Mouse (Mus musculus) B cell, adult 2 months (primary cell): ENCODE data around the gene Tcf7l1.
A peak's percentile ranks its signal among the peaks of the same experiment; 100 is the strongest.

Experiments
- DNase-seq, 2 experiments: peaks; one replicate each; pipeline ENCODE4 v3.0.0; 2022

The Tcf7l1 gene

DNA sequence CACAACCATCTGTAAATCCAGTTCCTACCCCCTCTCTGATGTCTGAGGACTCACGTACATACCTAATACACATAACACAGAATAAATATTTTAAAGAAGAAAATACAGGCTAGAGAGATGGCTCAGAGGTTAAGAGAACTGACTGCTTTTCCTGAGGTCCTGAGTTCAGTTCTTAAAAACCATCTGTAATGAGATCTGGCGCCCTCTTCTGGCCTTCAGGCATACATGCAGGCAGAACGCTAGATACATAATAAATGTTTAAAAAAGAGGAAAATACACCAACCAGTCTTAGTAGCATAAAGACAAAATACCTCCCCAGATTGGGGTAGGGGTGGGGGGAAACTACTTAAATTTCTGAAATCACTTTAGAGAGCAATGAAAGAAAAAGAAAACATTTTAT, 131.0 kb downstream of the Tcf7l1 start:
- peak; percentile 27 to 42 for DNase-seq

DNA sequence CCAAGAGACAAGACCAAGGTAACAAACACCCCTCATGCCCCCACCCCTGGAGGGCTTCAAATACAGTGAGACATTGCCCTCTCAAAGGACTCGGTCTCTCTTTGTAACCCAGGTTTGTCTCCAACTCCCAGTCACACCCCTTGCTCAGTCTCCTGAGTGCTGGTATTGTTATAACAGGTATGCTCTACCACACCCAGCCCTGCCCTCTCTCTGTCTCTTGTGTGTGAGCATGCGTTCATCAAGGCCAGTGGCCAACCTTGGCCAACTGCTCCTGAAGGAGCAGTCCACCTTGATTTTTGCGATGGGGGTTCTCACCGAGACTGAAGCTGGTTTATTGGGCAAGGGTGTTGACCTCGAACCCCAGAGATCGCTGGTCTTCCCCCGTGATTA, 133.0 kb downstream of the Tcf7l1 start:
- DNase-seq, result no peak

GRCm38 (mm10) chr6:72655309-72656052, 133.6 kb downstream of the Tcf7l1 start:
- DNase-seq, result no peak

DNA sequence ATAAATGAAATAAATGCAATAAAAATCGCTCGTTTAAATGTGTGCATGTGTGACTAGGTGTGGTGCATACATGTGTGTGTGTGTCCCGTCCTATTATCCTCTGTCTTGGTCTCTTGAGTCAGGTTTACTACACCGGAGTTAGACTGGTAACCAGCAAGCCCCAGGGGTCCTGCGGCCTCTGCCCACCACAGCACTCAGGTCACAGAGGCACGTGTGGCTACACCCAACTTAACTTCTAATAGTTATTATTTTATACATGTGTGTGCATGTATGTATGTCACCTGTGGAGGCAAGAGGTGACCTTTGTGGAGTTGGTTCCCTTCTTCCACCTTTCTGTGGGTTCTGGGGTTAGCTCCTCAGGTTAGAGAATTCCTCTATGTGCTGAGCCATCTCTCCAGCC, 134.7 kb downstream of the Tcf7l1 start:
- no peak for DNase-seq

DNA sequence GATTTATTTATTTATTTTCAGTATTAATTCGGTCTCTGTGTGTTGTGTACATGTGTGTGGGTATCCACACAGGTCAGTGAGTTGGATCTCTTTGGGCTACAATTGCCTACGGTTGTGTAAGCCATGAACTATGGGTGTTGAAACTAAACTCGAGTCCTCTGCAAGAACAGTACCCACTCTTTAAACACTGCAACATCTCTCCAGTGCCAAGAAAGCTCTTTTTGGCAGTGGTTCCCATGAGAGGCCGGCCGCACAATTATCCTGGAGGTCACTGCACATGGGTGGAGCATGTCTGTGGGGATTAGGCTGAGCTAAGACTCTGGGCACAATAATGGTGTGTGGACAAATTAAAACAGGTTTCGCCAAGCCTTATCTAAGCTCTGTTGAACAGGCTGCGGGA, 135.6 kb downstream of the Tcf7l1 start:
- no peak for DNase-seq

DNA sequence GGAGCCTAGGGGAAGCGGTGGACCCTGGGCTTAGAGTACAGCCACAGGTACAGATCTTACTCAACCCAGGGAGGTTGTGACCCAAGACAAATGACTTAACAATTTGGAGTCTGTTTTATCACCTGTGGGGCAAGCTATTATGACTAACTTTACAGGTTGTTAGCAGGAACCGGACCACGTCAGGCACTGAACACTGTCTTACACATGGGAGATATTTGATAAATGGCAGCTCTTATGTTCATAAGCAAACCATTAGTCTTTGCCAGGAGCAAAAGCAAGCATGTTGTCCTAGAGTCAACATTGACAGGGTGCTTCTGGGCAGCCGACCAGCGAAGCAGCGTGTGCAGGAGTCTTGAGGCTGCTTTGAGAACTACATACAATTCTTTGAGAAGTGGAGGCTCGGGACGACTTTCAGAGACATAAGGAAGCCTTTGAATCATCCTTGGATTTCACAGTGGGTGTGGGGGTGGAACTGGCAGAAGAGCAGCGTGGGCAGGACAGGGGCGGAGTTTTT, 138.7 kb downstream of the Tcf7l1 start:
- no peak for DNase-seq

GRCm38 (mm10) chr6:72648002-72648595, 141.0 kb downstream of the Tcf7l1 start:
- no peak for DNase-seq

DNA sequence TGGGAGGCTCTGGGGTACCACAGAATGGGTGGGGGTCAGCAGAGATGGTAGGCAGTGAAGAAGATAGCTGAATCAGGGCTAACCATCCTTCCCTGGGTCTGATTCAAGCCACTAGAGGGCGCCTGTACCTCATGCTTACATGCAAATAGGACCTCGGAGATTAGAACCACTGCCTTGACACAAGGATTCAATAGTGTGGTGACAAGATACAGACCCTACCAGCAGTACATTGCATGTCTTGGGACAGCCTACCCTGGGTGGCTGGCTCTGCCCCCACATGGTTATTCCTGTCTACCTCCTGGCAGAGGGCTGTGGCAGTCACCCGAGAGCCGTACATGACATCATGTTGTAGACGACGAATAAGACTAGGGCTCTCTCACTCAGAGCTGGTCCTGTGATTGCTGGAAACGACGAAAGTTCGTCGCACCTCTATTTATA, 141.7 kb downstream of the Tcf7l1 start:
- DNase-seq, result peak; percentile 72 to 73

DNA sequence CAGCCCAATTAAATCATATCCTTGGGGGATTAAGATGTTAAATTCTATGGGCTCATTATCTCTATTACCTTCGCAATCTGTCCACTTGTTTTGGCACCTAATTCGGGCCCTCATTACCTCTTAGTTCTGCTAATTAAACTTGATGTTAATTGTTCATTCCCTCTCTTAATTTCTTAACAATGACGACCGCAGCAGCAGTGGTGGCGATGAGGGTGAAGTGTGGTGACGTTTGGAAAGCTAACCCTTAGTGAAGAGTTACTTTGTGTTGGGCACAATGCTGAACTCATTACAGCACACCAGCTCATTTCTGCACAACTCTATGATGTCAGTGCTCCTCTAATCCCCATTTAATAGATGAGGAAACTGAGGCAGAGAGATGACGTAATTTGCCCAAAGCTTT, 143.7 kb downstream of the Tcf7l1 start:
- DNase-seq, result no peak

DNA sequence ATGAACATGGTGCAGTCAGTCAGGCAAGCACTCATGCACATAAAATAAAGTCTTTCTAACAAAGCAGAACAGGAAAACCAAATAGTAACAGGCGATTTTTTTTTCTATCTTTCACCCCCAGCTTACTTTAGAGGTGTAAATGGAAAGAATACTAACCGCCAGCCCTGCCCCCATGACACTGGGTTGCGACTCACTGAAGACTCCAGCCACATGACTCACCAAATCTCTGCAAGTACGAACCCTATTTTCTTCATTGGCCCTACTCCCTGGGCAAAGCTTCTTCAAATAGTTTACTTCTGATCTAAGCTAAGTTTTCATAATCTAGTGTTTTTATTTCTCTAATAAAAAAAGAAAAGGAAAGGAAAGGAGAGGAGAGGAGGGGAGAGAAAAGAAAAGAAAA, 144.5 kb downstream of the Tcf7l1 start:
- no peak for DNase-seq

DNA sequence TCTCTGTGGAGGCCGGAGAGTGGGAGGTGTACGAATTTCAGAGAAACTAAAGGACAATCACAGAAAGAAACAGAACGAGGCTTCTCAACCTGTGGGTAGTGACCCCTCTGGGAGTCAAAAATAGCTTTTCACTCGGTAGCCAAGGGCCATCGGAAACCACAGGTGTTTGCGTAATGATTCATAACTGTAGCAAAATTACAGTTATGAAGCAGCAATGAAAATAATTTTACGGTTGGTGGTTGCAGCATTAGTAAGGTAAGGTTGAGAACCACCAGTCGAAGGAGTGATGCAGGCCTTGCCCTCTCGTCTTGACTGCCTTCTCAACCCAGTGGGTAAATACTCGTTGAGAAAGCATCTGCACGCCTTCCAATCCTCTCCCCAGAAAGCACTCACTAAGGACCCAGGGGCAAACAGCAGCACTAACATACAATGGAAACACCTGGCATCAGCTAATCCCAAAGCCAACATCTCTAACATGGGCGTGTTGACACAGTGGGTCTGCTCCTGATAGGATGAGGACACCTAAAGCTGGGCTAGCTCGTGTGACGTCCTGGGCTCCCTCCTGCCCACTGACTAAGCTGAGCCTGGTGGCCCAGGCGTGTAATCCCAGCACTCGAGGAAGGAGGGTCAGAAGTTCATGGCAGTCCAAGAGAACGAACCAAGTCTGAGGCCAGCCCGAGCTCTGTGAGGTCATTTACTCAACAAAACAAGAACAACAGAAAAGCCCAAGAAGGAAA, 147.7 kb downstream of the Tcf7l1 start:
- DNase-seq, result no peak

DNA sequence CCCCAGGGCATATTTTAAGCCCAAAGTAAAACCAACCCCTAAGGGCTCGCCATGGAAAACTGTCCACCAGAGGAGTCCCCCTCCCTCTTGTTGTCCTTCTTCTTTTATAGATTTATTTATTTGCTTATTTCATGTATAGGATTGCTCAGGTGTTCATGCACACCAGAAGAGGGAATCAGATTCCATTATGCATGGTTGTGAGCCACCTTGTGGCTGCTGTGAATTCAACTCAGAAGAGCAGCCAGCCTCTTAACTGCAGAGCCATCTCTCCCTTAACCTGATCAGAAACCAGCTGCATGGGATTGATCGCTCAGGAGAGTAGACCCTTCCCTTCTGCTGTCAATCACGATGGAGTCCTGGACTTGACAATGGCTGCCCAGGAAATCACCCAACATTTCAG, 152.1 kb downstream of the Tcf7l1 start:
- peak in 1 of 2 experiments; percentile 13 for DNase-seq

DNA sequence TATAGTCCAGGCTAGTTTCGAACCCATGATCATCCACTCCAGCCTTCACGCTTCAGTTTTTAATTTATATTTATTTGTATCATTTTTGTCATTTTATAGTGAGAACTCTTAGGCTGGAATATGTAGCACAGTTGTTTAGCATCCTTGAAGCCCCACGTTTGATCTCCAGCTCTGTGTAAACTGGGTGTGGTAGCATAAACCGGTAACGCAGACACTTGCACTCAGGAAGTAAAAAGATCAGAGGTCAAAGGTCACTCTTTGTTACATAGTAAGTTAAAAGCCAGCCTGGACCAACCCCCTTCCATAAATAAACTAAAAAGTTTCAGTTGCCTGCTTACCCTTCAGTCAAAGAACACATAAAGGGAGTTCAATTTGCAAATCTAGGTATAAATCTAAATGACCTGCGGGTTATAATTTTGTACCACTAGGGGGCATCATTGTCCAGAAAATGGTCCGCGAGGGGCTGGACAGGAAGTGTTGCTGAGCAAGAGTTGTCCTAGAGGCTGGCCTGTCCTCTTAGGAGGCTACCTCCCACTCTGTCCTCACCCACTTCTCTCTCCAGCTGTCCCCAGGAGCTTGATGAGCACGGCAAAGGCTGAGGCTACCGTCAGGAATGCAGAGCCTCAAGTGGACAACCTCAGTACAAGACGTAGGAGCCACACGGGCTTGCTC, 153.2 kb downstream of the Tcf7l1 start:
- peak; percentile 58 to 62 for DNase-seq

- no peak for DNase-seq
Measured at GRCm38 (mm10) chr6:72634311-72634710, 154.7 kb downstream of the Tcf7l1 start.

DNA sequence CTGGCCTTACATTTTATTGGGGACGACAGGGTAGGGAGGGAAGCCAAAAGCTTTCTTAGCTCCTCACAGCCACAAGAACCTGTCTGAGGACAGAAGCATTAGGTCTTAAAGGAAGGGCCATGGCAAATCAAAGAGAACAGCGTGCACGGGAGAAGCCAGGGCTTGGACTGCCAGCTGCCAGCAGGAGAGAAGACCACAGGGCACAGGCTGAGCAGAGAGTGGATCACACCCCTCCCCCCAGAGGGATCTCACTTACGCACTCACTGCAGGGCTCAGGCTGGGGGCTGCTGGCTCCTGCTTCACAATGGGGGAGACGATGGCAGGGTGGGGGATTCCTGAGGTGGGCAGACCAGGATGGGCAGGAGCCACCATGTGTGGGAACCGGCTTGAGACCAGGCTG, 157.4 kb downstream of the Tcf7l1 start:
- DNase-seq, result no peak

DNA sequence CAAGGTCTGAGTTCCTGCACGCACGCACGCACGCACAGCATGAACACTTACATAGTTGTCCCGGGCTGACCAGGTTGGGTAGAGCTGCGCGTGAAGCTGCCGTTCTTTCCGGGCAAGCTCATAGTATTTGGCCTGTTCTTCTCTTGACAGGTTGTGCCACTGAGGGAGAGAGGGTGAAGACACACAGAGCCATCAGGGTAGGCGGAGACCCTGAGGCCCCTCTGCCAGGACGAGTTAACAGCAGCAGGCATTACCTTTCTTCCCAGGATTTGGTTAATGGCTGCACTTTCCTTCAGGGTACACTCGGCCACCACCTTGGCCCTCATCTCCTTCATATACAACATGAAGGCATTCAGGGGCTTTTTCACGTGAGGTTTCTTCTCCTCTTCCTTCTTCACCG, 158.1 kb downstream of the Tcf7l1 start:
- no peak for DNase-seq

DNA sequence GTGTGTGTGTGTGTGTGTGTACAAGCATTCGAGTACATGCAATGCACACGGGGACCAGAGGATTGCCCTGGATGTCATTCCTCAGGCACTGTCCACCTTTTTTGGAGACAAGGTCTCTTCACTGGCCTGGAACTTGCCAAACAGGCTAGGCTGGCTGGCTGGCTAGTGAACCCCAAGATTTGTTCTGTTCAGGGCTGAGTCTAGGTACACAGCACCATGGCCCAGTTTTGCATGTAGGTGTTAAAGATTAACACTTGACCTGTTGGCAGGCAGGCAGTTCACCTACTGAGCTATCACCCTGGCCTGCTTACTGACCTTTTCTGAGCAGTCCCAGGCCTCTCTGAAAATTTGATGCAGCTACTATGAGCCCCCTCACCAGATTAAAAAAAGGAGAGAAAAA, 158.7 kb downstream of the Tcf7l1 start:
- no peak for DNase-seq

GRCm38 (mm10) chr6:72627276-72627675, 161.8 kb downstream of the Tcf7l1 start:
- DNase-seq, result no peak

GRCm38 (mm10) chr6:72626391-72626790, 162.7 kb downstream of the Tcf7l1 start:
- DNase-seq, result no peak

DNA sequence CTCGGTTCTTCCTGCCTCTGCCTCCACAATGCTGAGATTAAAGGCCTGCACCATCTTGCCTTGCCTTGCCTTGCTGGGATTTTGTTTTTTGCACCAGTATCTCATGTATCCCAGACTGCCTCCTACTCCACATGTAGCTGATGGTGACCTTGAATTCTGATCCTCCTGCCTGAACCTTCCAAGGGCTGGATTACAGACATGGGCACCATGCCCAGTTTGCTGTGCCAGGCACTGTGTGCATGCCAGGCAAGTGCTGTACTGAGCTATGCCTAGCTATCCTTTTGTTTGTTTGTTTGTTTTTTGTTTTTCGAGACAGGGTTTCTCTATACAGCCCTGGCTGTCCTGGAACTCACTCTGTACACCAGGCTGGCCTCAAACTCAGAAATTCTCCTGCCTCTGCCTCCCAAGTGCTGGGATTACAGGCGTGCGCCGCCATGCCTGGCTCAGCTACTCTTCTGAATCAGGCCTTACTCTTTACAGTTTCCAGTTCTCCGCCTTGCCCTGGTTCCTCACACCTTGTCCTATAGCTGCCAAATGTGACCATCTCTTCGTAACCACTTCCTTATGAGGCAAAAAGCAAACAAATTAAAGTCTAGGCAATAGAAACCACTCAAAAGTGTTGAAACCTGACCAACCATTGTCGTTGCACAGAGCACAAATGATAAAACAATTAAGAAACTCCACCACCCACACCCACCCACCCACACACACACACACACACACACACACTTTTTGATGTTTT, 165.2 kb downstream of the Tcf7l1 start:
- DNase-seq, result no peak

DNA sequence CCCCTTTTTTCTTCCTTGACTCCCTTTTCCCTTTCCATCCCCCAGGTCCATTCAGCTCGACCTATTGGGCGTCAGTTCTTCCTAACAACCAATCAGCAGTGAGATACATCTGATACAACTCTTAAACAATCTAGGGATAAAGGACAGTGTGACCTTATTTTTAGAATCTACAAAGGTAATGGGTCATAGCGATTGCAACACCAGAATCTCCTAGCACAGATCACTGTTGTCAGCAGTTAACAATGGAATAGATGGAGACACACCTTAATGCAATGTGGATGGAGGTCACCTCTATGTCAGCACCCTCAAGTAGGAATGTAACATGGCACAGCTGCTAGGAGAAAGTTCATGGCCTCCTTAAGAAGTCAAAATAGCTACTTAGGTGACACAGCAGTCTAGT, 166.1 kb downstream of the Tcf7l1 start:
- no peak for DNase-seq

DNA sequence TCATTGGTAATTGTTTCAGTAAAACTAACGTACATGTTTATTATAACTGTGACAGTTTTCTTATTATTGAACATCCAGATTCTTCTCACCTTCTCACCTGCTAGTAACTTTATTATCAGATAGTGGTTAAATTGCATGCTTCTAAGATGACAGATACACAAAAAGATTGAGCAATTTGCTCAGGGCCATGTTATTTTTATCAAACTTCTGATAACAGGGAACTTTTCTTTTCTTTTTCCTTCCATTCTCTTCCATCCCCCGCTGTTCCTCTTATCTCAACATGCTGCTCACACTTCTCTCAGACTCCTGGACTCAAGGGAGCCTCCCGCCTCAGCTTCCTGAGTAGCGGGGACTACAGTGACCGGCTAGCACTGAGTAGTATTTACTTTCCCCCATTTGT, 168.1 kb downstream of the Tcf7l1 start:
- DNase-seq, result no peak
